Mouse (Mus musculus): ENCODE results near the gene Pim2.

GRCm38 (mm10) chrX:7865343-7865742 lies 12.7 kb upstream of the Pim2 start:
- TF ChIP-seq CTCF (IDR thresholded peaks at IDR 0.05; ENCODE audit: low read depth, low read length), result no peak
- no peak for TF ChIP-seq POLR2A (IDR thresholded peaks at IDR 0.05; ENCODE audit: insufficient read depth, low read length)
- no peak for TF ChIP-seq EP300 (IDR thresholded peaks at IDR 0.05; ENCODE audit: insufficient read depth, low read depth, low read length)
